Mouse (Mus musculus): ENCODE measurements at regions not wholly inside any gene's neighbourhood (a gene's known extent, or its start where the extent isn't known, plus 50 kb on each side); places are given as distances from the start of the nearest gene placed in this dataset.

DNA sequence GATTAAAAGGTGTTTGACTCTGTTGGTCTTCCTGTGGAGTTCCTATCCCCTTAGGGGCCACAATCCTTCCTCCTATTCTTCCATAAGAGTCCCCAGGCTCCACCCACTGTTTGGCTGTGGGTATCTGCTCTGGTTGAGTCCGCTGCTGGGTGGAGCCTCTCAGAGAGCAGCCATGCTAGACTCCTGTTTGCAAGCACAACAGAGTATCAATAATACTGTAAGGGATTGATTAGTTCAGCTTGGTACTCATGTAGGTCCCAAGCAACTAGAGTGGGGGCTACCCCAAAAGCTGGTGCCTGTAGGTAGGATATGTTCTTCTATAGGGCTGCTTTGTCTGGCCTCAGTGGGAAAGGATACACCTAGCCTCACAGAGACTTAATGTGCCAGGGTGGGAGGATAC, 113.0 kb downstream of the Spata18 start:
- no peak overlapping the region for H3K4me3 ChIP-seq
- no peaks in the 10 kb centered on the region for H3K36me3 ChIP-seq
- H3K27me3 ChIP-seq = no peaks in the 10 kb centered on the region
- no peak for ATAC-seq (ENCODE audit: borderline replicate concordance, extremely low read depth, low FRiP score, low TSS enrichment)
- H3K27ac ChIP-seq = no peak overlapping the region
- no peak overlapping the region for H3K9ac ChIP-seq
- no peaks in the 10 kb centered on the region for H3K9me3 ChIP-seq
- H3K4me1 ChIP-seq = peaks cover 3% of the 10 kb centered on the region; the same call in 1 of the 2 replicates
- 70% methylated on average over 1 of the region's 1 CpGs for WGBS
- no peak overlapping the region for H3K4me2 ChIP-seq

GRCm38 (mm10) chr5:73765466-73765865, 114.3 kb downstream of the Spata18 start:
- 62% methylated on average over 7 of the region's 7 CpGs for WGBS
- no peak overlapping the region for H3K4me2 ChIP-seq
- H3K27me3 ChIP-seq = no peaks in the 10 kb centered on the region
- ATAC-seq (ENCODE audit: borderline replicate concordance, extremely low read depth, low FRiP score, low TSS enrichment) = no peak
- no peaks in the 10 kb centered on the region for H3K36me3 ChIP-seq
- H3K27ac ChIP-seq = no peak overlapping the region
- no peak overlapping the region for H3K4me3 ChIP-seq
- no peaks in the 10 kb centered on the region for H3K9me3 ChIP-seq
- H3K9ac ChIP-seq = no peak overlapping the region
- peaks cover 3% of the 10 kb centered on the region; the same call in 1 of the 2 replicates for H3K4me1 ChIP-seq

GRCm38 (mm10) chr5:73768253-73768652, 117.1 kb downstream of the Spata18 start:
- no peak overlapping the region for H3K27ac ChIP-seq
- no peak overlapping the region for H3K9ac ChIP-seq
- H3K9me3 ChIP-seq = no peaks in the 10 kb centered on the region
- no peaks in the 10 kb centered on the region for H3K36me3 ChIP-seq
- no peak for ATAC-seq (ENCODE audit: borderline replicate concordance, extremely low read depth, low FRiP score, low TSS enrichment)
- WGBS = 56% methylated on average over 3 of the region's 3 CpGs
- H3K4me3 ChIP-seq = no peak overlapping the region
- H3K4me1 ChIP-seq = no peaks in the 10 kb centered on the region
- H3K4me2 ChIP-seq = no peak overlapping the region
- H3K27me3 ChIP-seq = no peaks in the 10 kb centered on the region

DNA sequence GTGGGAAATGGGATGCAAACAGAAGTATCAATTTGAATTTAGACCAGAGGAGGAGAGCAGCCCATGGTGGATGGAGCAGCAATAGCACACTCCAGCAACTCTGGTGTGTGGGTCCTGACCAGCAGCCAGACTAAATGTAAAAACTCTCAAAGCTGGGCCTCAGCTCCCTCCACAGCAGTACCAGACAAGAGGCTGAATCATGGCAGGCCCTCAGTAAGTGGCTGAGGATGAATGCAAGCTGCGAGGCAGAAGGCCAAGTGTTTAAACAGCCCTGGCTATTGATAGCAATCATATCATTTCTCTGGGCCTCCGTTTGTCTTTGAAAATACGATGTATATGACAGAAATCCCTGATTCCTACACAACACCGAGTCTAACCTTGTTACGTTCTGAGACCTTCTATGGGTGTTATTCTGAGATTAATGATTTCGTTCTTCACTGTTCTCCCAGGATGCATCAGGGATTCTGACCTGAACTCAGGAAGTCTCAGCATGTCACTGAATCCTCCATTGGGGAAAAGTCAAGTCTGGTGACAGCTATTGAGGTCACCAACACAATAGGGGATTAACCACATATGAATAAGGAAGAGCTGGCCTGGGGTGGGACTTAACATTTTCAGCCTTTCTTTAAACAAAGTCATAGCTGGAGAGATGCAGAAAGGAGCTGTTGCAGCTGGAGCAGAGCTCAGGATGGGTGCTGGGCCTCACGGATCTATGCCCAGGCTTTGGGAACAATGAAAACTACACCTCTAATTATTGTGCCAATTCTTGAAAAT, 124.8 kb downstream of the Spata18 start:
- WGBS = 46% methylated on average over 7 of the region's 7 CpGs
- no peak overlapping the region for H3K4me2 ChIP-seq
- no peaks in the 10 kb centered on the region for H3K9me3 ChIP-seq
- no peak overlapping the region for H3K9ac ChIP-seq
- no peaks in the 10 kb centered on the region for H3K36me3 ChIP-seq
- H3K27me3 ChIP-seq = peaks cover 3% of the 10 kb centered on the region; the same call in 1 of the 2 replicates
- H3K4me1 ChIP-seq = peaks cover 30% of the 10 kb centered on the region
- ATAC-seq (ENCODE audit: borderline replicate concordance, extremely low read depth, low FRiP score, low TSS enrichment) = peak; percentile 74
- peak overlapping the region; percentile 29; the same call in 1 of the 2 replicates for H3K27ac ChIP-seq
- no peak overlapping the region for H3K4me3 ChIP-seq

- Histone ChIP-seq H3K36me3 (no peaks in the 10 kb centered on the region), H3K4me1 (peaks cover 34% of the 10 kb centered on the region), H3K27me3 (peaks cover 3% of the 10 kb centered on the region; the same call in 1 of the 2 replicates), H3K9me3 (no peaks in the 10 kb centered on the region), H3K27ac (0 out of 2 replicates have a peak overlapping the region, but pooled peaks have one; percentile 31), H3K4me3 (no peak overlapping the region), H3K9ac (no peak overlapping the region), H3K4me2 (0 out of 2 replicates have a peak overlapping the region, but pooled peaks have one; percentile 7)
- 54% methylated on average over 9 of the region's 9 CpGs for WGBS
- peak; percentile 90 for ATAC-seq (ENCODE audit: borderline replicate concordance, extremely low read depth, low FRiP score, low TSS enrichment)
These were observed 126.2 kb downstream of the Spata18 start for GRCm38 (mm10) chr5:73777282-73777921.

DNA sequence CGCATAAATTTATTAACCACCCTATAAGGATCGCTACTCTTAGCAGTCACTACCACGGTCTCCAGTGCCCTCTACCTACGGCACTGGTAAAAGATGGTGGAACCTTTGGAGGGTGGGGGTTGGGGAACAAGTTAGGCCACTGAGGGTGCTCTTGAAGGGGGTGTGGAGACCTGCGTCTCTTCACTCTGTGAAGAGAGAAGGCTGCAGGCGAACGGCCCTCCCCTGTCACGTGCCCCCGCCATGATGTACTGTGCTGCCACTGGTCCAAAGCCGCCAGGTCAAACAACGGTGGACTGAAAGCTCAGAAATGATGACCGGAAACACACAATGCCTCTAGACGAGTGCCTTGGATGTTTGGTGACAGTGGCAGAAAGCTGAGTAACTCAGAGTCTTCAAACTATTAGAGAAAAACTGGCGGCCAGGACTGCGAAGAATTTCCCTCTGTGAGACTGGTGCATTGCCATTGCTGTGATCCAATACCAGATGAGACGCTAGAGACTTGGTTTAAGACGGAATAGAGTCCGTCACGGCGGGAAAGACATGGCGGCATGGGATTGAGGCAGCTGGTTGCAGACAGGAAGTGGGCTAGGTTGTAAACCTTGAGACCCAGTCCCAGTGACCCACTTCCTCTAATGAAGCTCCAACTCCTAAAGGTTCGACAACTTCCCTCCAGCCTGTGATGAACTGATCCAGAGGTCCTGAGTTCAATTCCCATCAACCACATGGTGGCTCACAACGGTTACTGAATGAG, 130.2 kb downstream of the Spata18 start:
- Histone ChIP-seq H3K4me3 (no peak overlapping the region), H3K4me1 (peaks cover 24% of the 10 kb centered on the region), H3K27ac (no peak overlapping the region), H3K27me3 (peaks cover 15% of the 10 kb centered on the region), H3K4me2 (no peak overlapping the region), H3K9ac (no peak overlapping the region), H3K9me3 (no peaks in the 10 kb centered on the region), H3K36me3 (no peaks in the 10 kb centered on the region)
- no peak for ATAC-seq (ENCODE audit: borderline replicate concordance, extremely low read depth, low FRiP score, low TSS enrichment)
- WGBS = 86% methylated on average over 23 of the region's 23 CpGs

- no peak overlapping the region for H3K4me2 ChIP-seq
- WGBS = 29% methylated on average over 15 of the region's 15 CpGs
- no peak overlapping the region for H3K4me3 ChIP-seq
- H3K4me1 ChIP-seq = peaks cover 15% of the 10 kb centered on the region
- H3K36me3 ChIP-seq = no peaks in the 10 kb centered on the region
- H3K27me3 ChIP-seq = peaks cover 15% of the 10 kb centered on the region
- H3K9me3 ChIP-seq = no peaks in the 10 kb centered on the region
- peak; percentile 58; the same call in 1 of the 2 replicates for ATAC-seq (ENCODE audit: borderline replicate concordance, extremely low read depth, low FRiP score, low TSS enrichment)
- no peak overlapping the region for H3K27ac ChIP-seq
- no peak overlapping the region for H3K9ac ChIP-seq
These were observed 131.3 kb downstream of the Spata18 start for GRCm38 (mm10) chr5:73782214-73783091.

- Histone ChIP-seq H3K9ac (no peak overlapping the region), H3K27ac (0 out of 2 replicates have a peak overlapping the region, but pooled peaks have one; percentile 4), H3K36me3 (no peaks in the 10 kb centered on the region), H3K4me1 (peaks cover 12% of the 10 kb centered on the region), H3K9me3 (no peaks in the 10 kb centered on the region), H3K4me3 (no peak overlapping the region), H3K27me3 (peaks cover 14% of the 10 kb centered on the region), H3K4me2 (no peak overlapping the region)
- 38% methylated on average over 5 of the region's 5 CpGs for WGBS
- peak; percentile 92 for ATAC-seq (ENCODE audit: borderline replicate concordance, extremely low read depth, low FRiP score, low TSS enrichment)
These were observed 136.1 kb downstream of the Spata18 start for GRCm38 (mm10) chr5:73787275-73787674.

DNA sequence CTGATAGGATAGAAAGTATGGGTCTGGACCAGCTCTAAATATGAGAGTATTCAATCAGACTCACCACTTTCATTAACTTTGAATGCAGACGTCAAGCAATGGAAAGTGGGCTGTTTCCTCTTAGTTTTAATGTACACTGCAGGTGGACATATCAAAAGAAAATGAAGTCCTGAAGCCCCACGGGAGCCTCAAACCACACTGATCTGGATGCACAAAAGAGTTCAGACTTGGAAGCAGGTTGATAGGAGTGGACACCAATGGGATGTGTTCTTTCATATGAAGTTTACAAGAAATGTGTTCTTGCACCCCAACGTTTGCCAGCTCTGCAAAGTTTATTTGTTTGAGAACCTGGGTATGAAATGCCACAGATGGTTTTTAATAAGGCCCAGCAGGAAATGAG, 141.0 kb downstream of the Spata18 start:
- WGBS = 65% methylated on average over 3 of the region's 3 CpGs
- H3K4me3 ChIP-seq = no peak overlapping the region
- no peak overlapping the region for H3K27ac ChIP-seq
- H3K9ac ChIP-seq = no peak overlapping the region
- no peaks in the 10 kb centered on the region for H3K36me3 ChIP-seq
- H3K27me3 ChIP-seq = peaks cover 2% of the 10 kb centered on the region; the same call in 1 of the 2 replicates
- no peak for ATAC-seq (ENCODE audit: borderline replicate concordance, extremely low read depth, low FRiP score, low TSS enrichment)
- H3K9me3 ChIP-seq = no peaks in the 10 kb centered on the region
- no peak overlapping the region for H3K4me2 ChIP-seq
- H3K4me1 ChIP-seq = 0 out of 2 replicates have a peak, but pooled peaks cover 6% of the 10 kb centered on the region

DNA sequence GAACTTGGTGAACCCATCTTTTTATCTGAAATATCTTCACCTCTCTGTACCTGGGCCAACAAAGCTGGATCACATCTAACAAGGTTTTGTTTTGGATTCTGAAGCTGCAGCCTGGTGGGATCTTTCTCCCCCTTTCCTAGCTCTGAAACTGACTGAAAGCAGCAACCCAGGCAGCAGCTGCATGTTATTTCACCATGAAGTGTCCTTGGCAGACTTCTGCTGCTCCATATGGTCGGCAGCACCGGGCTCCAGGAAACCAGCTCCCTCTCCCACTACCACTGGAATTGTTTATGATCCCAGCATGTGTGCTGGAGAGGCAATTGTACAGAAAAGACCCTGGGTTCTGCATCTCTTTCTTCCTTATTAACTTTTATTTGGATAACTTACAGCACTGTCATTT, 145.0 kb downstream of the Spata18 start:
- Histone ChIP-seq H3K4me2 (no peak overlapping the region), H3K9ac (no peak overlapping the region), H3K9me3 (no peaks in the 10 kb centered on the region), H3K36me3 (no peaks in the 10 kb centered on the region), H3K4me1 (no peaks in the 10 kb centered on the region), H3K4me3 (no peak overlapping the region), H3K27ac (no peak overlapping the region), H3K27me3 (peaks cover 2% of the 10 kb centered on the region; the same call in 1 of the 2 replicates)
- WGBS = 36% methylated on average over 2 of the region's 2 CpGs
- no peak; the same call in 1 of the 2 replicates for ATAC-seq (ENCODE audit: borderline replicate concordance, extremely low read depth, low FRiP score, low TSS enrichment)

GRCm38 (mm10) chr5:73797980-73798379, 146.8 kb downstream of the Spata18 start:
- Histone ChIP-seq H3K4me3 (no peak overlapping the region), H3K4me1 (no peaks in the 10 kb centered on the region), H3K4me2 (no peak overlapping the region), H3K27ac (no peak overlapping the region), H3K27me3 (no peaks in the 10 kb centered on the region), H3K9me3 (no peaks in the 10 kb centered on the region), H3K36me3 (no peaks in the 10 kb centered on the region), H3K9ac (no peak overlapping the region)
- ATAC-seq (ENCODE audit: borderline replicate concordance, extremely low read depth, low FRiP score, low TSS enrichment) = no peak
- WGBS = 77% methylated on average over 3 of the region's 3 CpGs

Data from lung, embryonic 15.5 days (tissue).